Mouse (Mus musculus): Measurements from ENCODE around the gene Gm20388. TPM values are rescaled to one million over a fixed set of nuclear protein-coding genes. Genes with fewer than 3 reads are reported as not detected.

Gene Gm20388
- total RNA-seq, 2 experiments from 2014 or later, result 18.6 TPM; not detected in 1

- intact Hi-C loops (cut with DNase I), result no loop called here
- DNase-seq (ENCODE audit: low spot score in 2 of 2), result peak; percentile 57 to 68
Measured at GRCm38 (mm10) chr8:123835451-123835850, 3924.8 kb downstream of the Gm20388 start.

- intact Hi-C loops (cut with DNase I), result no loop called here
Measured at GRCm38 (mm10) chr8:123836354-123836753, 3925.7 kb downstream of the Gm20388 start.

GRCm38 (mm10) chr8:123838496-123838895 lies 3927.9 kb downstream of the Gm20388 start:
- DNase-seq (ENCODE audit: low spot score in 2 of 2), result no peak
- intact Hi-C loops (cut with DNase I), result no loop called here

More at GRCm38 (mm10) chr8:123836354-123836753, 3925.7 kb downstream of the Gm20388 start:
- peak; percentile 50 to 64 for DNase-seq (ENCODE audit: low spot score in 2 of 2)

GRCm38 (mm10) chr8:123840578-123841345 lies 3930.1 kb downstream of the Gm20388 start:
- intact Hi-C loops (cut with DNase I), result loop anchor here (1.0 to 2.0 kb wide), 3 partner anchors 19 to 72 kb away; no protein-coding TSS in a partner anchor
- peak; percentile 84 to 97 for DNase-seq (ENCODE audit: low spot score in 2 of 2)

- intact Hi-C loops (cut with DNase I), result no loop called here
- no peak for DNase-seq (ENCODE audit: low spot score in 2 of 2)
Measured at GRCm38 (mm10) chr8:123842086-123842485, 3931.4 kb downstream of the Gm20388 start.

GRCm38 (mm10) chr8:123844341-123844740 lies 3933.7 kb downstream of the Gm20388 start:
- no peak for DNase-seq (ENCODE audit: low spot score in 2 of 2)
- intact Hi-C loops (cut with DNase I), result no loop called here

GRCm38 (mm10) chr8:123845114-123845513 lies 3934.5 kb downstream of the Gm20388 start:
- DNase-seq (ENCODE audit: low spot score in 2 of 2), result no peak
- intact Hi-C loops (cut with DNase I), result no loop called here

- intact Hi-C loops (cut with DNase I), result no loop called here
- no peak for DNase-seq (ENCODE audit: low spot score in 2 of 2)
Measured at GRCm38 (mm10) chr8:123845991-123846390, 3935.3 kb downstream of the Gm20388 start.

- intact Hi-C loops (cut with DNase I), result no loop called here
- peak; percentile 59 to 84 for DNase-seq (ENCODE audit: low spot score in 2 of 2)
Measured at GRCm38 (mm10) chr8:123846509-123846908, 3935.9 kb downstream of the Gm20388 start.

- intact Hi-C loops (cut with DNase I), result no loop called here
- DNase-seq (ENCODE audit: low spot score in 2 of 2), result no peak
Measured at GRCm38 (mm10) chr8:123847546-123847945, 3936.9 kb downstream of the Gm20388 start.

DNA sequence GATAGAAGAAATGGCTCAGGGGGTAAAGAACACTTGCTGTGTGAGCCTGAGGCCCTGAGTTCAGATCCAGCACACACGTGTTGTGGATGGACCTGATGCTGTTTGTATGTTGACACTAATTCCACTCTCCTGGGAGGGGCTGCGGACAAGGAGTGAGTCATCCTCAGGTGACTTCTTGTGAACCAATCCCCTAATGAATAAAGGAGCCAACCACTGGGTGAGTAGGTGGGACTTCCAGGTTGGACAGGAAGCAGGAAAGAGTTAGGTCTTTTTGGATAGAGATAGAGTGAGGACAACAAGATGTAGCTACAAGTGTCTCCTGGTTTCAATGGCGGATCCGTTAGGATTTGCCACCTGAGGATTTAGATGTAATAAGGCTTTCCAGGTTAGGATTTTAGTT lies 3938.7 kb downstream of the Gm20388 start:
- intact Hi-C loops (cut with DNase I), result no loop called here
- DNase-seq (ENCODE audit: low spot score in 2 of 2), result no peak

DNA sequence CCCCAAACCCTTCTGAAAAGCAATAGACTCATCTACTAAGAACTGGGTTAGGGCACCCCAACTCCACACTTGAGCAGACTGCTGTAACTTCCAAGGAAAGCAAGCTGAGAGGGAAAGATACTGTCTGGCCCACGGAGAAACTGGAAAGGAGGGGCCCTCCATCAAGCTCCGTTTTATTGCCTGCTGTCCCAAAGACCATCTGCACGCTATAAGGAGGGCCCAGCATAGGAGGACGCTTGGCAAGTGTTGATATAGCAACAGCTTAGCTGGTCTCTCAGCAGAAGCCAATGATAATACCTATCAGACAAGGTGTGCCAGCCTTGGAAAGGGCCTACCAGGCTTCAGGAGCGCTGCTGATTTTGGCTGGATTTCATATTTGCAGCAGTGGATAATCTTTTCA lies 3940.9 kb downstream of the Gm20388 start:
- intact Hi-C loops (cut with DNase I), result no loop called here
- DNase-seq (ENCODE audit: low spot score in 2 of 2), result no peak

- DNase-seq (ENCODE audit: low spot score in 2 of 2), result no peak
- intact Hi-C loops (cut with DNase I), result no loop called here
Measured at GRCm38 (mm10) chr8:123854252-123854651, 3943.6 kb downstream of the Gm20388 start.

DNA sequence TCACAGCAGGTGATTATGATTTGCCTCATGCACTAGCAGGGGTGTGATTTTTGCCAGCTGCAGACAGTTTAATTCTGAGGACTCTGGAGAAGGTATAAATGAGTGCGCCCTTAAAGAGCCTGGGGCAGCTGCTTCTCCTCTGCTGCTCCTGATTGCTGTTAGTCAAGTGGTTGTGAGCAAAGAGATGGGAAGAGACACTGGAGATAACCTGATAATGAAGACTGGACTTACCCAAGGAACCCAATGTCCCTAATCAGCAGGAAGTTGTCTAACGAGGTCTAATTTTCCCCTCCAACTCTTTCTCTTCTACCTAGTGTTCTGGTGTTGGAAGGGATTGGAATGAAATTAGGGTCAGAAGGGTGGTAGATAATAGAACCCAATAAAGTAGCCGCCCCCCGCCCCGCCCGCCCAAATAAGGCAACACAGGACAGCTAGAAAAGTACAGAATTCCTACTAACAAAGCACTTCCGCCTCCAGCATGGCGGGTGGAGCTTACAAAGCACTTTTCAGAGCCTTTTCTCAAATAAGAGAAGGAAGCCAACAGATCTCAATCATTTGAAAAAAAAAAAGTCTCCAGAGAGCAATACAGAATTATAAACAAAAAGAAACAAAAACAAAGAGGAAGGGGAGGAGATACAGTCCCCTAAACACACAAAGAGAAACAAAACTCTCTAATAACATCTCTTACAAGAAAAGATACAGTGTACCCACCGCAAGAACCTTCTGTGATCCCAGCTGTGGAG lies 3944.3 kb downstream of the Gm20388 start:
- intact Hi-C loops (cut with DNase I), result no loop called here
- no peak for DNase-seq (ENCODE audit: low spot score in 2 of 2)

- peak in 1 of 2 experiments; percentile 64 for DNase-seq (ENCODE audit: low spot score in 2 of 2)
Measured at GRCm38 (mm10) chr8:123857361-123857760, 3946.7 kb downstream of the Gm20388 start.

GRCm38 (mm10) chr8:123858574-123858940 lies 3947.9 kb downstream of the Gm20388 start:
- no peak for DNase-seq (ENCODE audit: low spot score in 2 of 2)
- intact Hi-C loops (cut with DNase I), result no loop called here

More at GRCm38 (mm10) chr8:123857361-123857760, 3946.7 kb downstream of the Gm20388 start:
- intact Hi-C loops (cut with DNase I), result no loop called here

GRCm38 (mm10) chr8:123858941-123859647 lies 3948.5 kb downstream of the Gm20388 start:
- peak; percentile 91 to 94 for DNase-seq (ENCODE audit: low spot score in 2 of 2)
- intact Hi-C loops (cut with DNase I), result loop anchor here (1.0 kb wide), 2 partner anchors 18 to 26 kb away; no protein-coding TSS in a partner anchor

DNA sequence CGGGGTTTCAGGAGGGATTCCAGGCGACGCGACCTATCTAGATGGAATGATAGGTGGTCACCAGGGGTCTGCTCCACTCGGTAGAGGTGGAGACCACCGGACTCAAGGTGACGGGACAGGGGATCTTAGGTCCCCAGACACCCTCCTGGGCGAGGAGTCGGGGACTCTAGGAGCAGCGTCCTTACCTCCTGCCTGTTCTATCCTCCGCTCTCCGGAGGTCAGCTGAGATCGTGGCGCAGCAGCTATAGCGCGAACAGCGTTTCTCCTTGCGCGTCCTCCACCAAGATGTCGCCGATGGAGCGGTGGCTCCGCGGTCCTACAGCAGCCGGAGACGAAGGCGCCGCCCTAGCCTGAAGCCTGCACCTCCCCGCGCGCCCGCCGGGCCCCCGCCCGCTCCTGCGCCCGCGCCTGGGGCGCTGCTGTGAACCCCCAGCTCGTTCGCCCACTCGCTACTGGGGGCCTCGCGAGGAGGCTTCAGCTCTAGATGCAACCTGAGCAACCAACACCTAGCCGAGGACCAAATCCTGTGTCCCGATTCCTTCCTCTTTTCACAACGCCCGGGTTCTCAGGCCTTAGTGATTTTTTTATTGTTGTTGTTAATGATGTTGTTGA lies 3949.1 kb downstream of the Gm20388 start, which contains the start of gene Ccsap:
Gene Ccsap, minus strand, starts transcription at position 562 of the 612 bp plus-strand sequence.
- peak; percentile 70 to 76 for DNase-seq (ENCODE audit: low spot score in 2 of 2)
- intact Hi-C loops (cut with DNase I), result loop anchor here (1.0 kb wide), 2 partner anchors 18 to 26 kb away; no protein-coding TSS in a partner anchor

GRCm38 (mm10) chr8:123860386-123860785 lies 3949.7 kb downstream of the Gm20388 start:
- intact Hi-C loops (cut with DNase I), result no loop called here

More at GRCm38 (mm10) chr8:123860386-123860785, 3949.7 kb downstream of the Gm20388 start:
- DNase-seq (ENCODE audit: low spot score in 2 of 2), result no peak
